Mouse (Mus musculus) midbrain, postnatal 0 days (tissue): ENCODE measurements around the gene Zfp808. TPM values are rescaled to one million over a fixed set of nuclear protein-coding genes. Genes with fewer than 3 reads are reported as not detected.
"Not testable (repeated sequence)": the region's sequence is repeated elsewhere in the genome, so short reads cannot be mapped to it uniquely, and the experiment has no call there.

Experiments used
- ATAC-seq: fragments of 200-750 bp; cut with Nextera tagmentation; 2 replicates; pipeline ENCODE4 v1.8.0; 2017; ENCODE audit warnings: moderate number of reproducible peaks, mild to moderate bottlenecking, moderate TSS enrichment, moderate library complexity; ENCODE audit not compliant: low FRiP score
- DNase-seq: peaks from one replicate; pipeline ENCODE4 v3.0.0-alpha.2; 2015; ENCODE audit warnings: low spot score
- H3K27ac ChIP-seq: fragments of 300-500 bp; sonication (generic); 2 replicates; pipeline ENCODE4 v1.5.1; 2014; ENCODE audit warnings: low read depth, mild to moderate bottlenecking, low read length, mixed read lengths
- H3K27me3 ChIP-seq: fragments of 300-500 bp; sonication (generic); 2 replicates; pipeline ENCODE4 v1.6.1; 2014; ENCODE audit warnings: low read length, control low read depth, mixed read lengths; ENCODE audit not compliant: insufficient read depth
- H3K36me3 ChIP-seq: fragments of 300-500 bp; sonication (generic); 2 replicates; pipeline ENCODE4 v1.6.1; 2014; ENCODE audit warnings: low read length, control low read depth, mixed read lengths; ENCODE audit not compliant: insufficient read depth
- H3K4me1 ChIP-seq: fragments of 300-500 bp; sonication (generic); 2 replicates; pipeline ENCODE4 v1.6.1; 2014; ENCODE audit warnings: mild to moderate bottlenecking, control low read depth, antibody characterized with exemption, low read length, mixed read lengths; ENCODE audit not compliant: insufficient read depth
- H3K4me2 ChIP-seq: fragments of 300-500 bp; sonication (generic); 2 replicates; pipeline ENCODE4 v1.6.1; 2014; ENCODE audit warnings: low read depth, mild to moderate bottlenecking, low read length, mixed read lengths; ENCODE audit not compliant: poor library complexity, severe bottlenecking
- H3K4me3 ChIP-seq: fragments of 300-500 bp; sonication (generic); 2 replicates; pipeline ENCODE4 v1.5.1; 2014; ENCODE audit warnings: low read depth, mild to moderate bottlenecking, low read length, moderate library complexity
- H3K9ac ChIP-seq: fragments of 300-500 bp; sonication (generic); replicated peaks from 2 replicates; pipeline ENCODE4 v1.6.1; 2014; ENCODE audit warnings: mild to moderate bottlenecking, low read length, moderate library complexity, mixed read lengths; ENCODE audit not compliant: poor library complexity, severe bottlenecking
- H3K9me3 ChIP-seq: fragments of 300-500 bp; sonication (generic); 2 replicates; pipeline ENCODE4 v1.6.1; 2016; ENCODE audit warnings: low read length, control low read depth
- CTCF ChIP-seq: IDR thresholded peaks from 2 replicates; pipeline ENCODE4 v1.5.1; 2016; ENCODE audit warnings: antibody characterized with exemption, mild to moderate bottlenecking
- WGBS: fragments of 180-500 bp; shearing (Covaris S2); extraction: QIAGEN DNeasy Blood & Tissue Kit; methylation state at CpG from one replicate; pipeline ENCODE4 v1.1.7; 2014; 5-methylcytosine and 5-hydroxymethylcytosine counted together
- polyA plus RNA-seq: library from polyadenylated mRNA; unstranded; fragments of >200 nt; fragmentation: Nextera tagmentation; extraction: Ambion mirVana; gene quantifications from 2 replicates; pipeline ENCODE4 v1.2.1, GENCODE M21; 2015
- total RNA-seq: library from RNA; depleted of rRNA; stranded (reverse); fragments of >200 nt; gene quantifications from 2 replicates; pipeline ENCODE4 v1.2.3, GENCODE M21; 2014

Zfp808 gene
- total and polyA plus RNA-seq, 2 experiments from 2014 or later: 1.1 to 1.8 TPM

GRCm38 (mm10) chr13:62245264-62245663 is 115.6 kb downstream of the Zfp808 start:
- no peak overlapping the region for H3K4me3 ChIP-seq
- H3K27me3 ChIP-seq: no peaks in the 10 kb centered on the region
- no peak for DNase-seq
- H3K9ac ChIP-seq: no peak overlapping the region
- ATAC-seq: no peak
- no peak for TF ChIP-seq CTCF
- no peak overlapping the region for H3K27ac ChIP-seq
- H3K9me3 ChIP-seq: peaks cover 3% of the 10 kb centered on the region; the same call in 1 of the 2 replicates
- H3K4me2 ChIP-seq: no peak overlapping the region
- H3K36me3 ChIP-seq: no peaks in the 10 kb centered on the region
- no peaks in the 10 kb centered on the region for H3K4me1 ChIP-seq
- 51% methylated on average over 3 of the region's 3 CpGs for whole genome bisulfite sequencing

GRCm38 (mm10) chr13:62255226-62255625 is 125.5 kb downstream of the Zfp808 start:
- not testable (repeated sequence) for ATAC-seq, H3K4me1 ChIP-seq, DNase-seq, H3K27me3 ChIP-seq, H3K27ac ChIP-seq, H3K4me3 ChIP-seq, H3K9ac ChIP-seq, H3K36me3 ChIP-seq, H3K4me2 ChIP-seq
- peaks cover 17% of the 10 kb centered on the region for H3K9me3 ChIP-seq
- 83% methylated on average over 8 of the region's 9 CpGs for WGBS

- Histone ChIP-seq H3K4me3 (no peak overlapping the region), H3K36me3 (no peaks in the 10 kb centered on the region), H3K9me3 (peaks cover 32% of the 10 kb centered on the region), H3K4me1 (no peaks in the 10 kb centered on the region), H3K9ac (no peak overlapping the region), H3K4me2 (no peak overlapping the region), H3K27me3 (no peaks in the 10 kb centered on the region), H3K27ac (no peak overlapping the region)
- no peak for DNase-seq
- ATAC-seq: no peak
- WGBS: 79% methylated on average over 4 of the region's 4 CpGs
- no peak for TF ChIP-seq CTCF
Observed at GRCm38 (mm10) chr13:62263392-62263791, 133.7 kb downstream of the Zfp808 start.
